Comparison of ENCODE assay signal across 10 mouse cellular contexts in genomic region chr1:132881836-132882235, GRCm38 (mm10). TPM values are rescaled to one million over a fixed set of nuclear protein-coding genes. Genes with fewer than 3 reads are reported as not detected.
DNase-seq lines count a peak whose midpoint lies in the region; ATAC-seq lines count a peak whose summit lies in the region.
"Had no signal": no experiment of that assay in that cellular context is flagged by ENCODE, and none has a peak within 500 bp of the region (broad histone marks: within the 10 kb centered on the region; RNA-seq: fewer than 3 reads in every experiment).

No protein-coding gene starts in this region.

- H3K4me2 ChIP-seq in heart, embryonic 15.5 days: peak overlapping the region; percentile 94
- peak overlapping the region; percentile 90 for H3K4me2 ChIP-seq in forebrain, embryonic 14.5 days (ENCODE audit: low read length)
- H3K4me2 ChIP-seq in midbrain, embryonic 11.5 days: peak overlapping the region; percentile 91

- no peak overlapping the region for H3K27ac ChIP-seq in heart, embryonic 15.5 days
- 0 out of 2 replicates have a peak overlapping the region, but pooled peaks have one; percentile 89 for H3K27ac ChIP-seq in forebrain, embryonic 14.5 days (ENCODE audit: low read depth, low read length)
- no peak overlapping the region for H3K27ac ChIP-seq in midbrain, embryonic 11.5 days (ENCODE audit: low read depth, low read length)
- H3K27ac ChIP-seq: macrophage had no signal

- no peak for ATAC-seq in heart, embryonic 15.5 days (replicated peaks; ENCODE audit: insufficient number of reproducible peaks, insufficient read depth, low FRiP score, low read depth)
- peak; percentile 5; the same call in 1 of the 2 replicates for ATAC-seq in forebrain, embryonic 14.5 days
- ATAC-seq in midbrain, embryonic 11.5 days (ENCODE audit: low FRiP score): no peak

- H3K9me3 ChIP-seq in heart, embryonic 15.5 days (replicated peaks): no peaks in the 10 kb centered on the region
- no peaks in the 10 kb centered on the region for H3K9me3 ChIP-seq in forebrain, embryonic 14.5 days (replicated peaks; ENCODE audit: control insufficient read depth, low read length)
- H3K9me3 ChIP-seq in midbrain, embryonic 11.5 days (ENCODE audit: control insufficient read depth, low read length): no peaks in the 10 kb centered on the region

- intact Hi-C loops in heart, postnatal 25 days (cut with DNase I): no loop called here

- no peak overlapping the region for H3K9ac ChIP-seq in heart, embryonic 15.5 days
- peak overlapping the region; percentile 88 for H3K9ac ChIP-seq in forebrain, embryonic 14.5 days (ENCODE audit: low read length)
- H3K9ac ChIP-seq in midbrain, embryonic 11.5 days (ENCODE audit: low read length): peak overlapping the region; percentile 88; the same call in 1 of the 2 replicates

- H3K4me1 ChIP-seq in heart, embryonic 15.5 days (replicated peaks): peaks cover 50% of the 10 kb centered on the region
- H3K4me1 ChIP-seq in forebrain, embryonic 14.5 days (ENCODE audit: control insufficient read depth, insufficient read depth, low read length): peaks cover 9% of the 10 kb centered on the region; the same call in 1 of the 2 replicates
- H3K4me1 ChIP-seq in midbrain, embryonic 11.5 days (ENCODE audit: control insufficient read depth, insufficient read depth, low read length): peaks cover 18% of the 10 kb centered on the region

- peak overlapping the region; percentile 68 for H3K4me3 ChIP-seq in heart, embryonic 15.5 days
- peak overlapping the region; percentile 81 for H3K4me3 ChIP-seq in forebrain, embryonic 14.5 days (ENCODE audit: low read depth, low read length)
- H3K4me3 ChIP-seq in midbrain, embryonic 11.5 days (ENCODE audit: low read depth, low read length): peak overlapping the region; percentile 71; the same call in 1 of the 2 replicates

- WGBS in heart, embryonic 15.5 days: 55% methylated on average over 9 of the region's 9 CpGs
- 36% methylated on average over 9 of the region's 9 CpGs for WGBS in forebrain, embryonic 14.5 days
- 39% methylated on average over 9 of the region's 9 CpGs for WGBS in midbrain, embryonic 11.5 days

- peaks cover 48% of the 10 kb centered on the region for H3K27me3 ChIP-seq in heart, embryonic 15.5 days
- H3K27me3 ChIP-seq in forebrain, embryonic 14.5 days (replicated peaks; ENCODE audit: control insufficient read depth, insufficient read depth, low read length): 0 out of 2 replicates have a peak, but pooled peaks cover 5% of the 10 kb centered on the region
- H3K27me3 ChIP-seq in midbrain, embryonic 11.5 days (ENCODE audit: control insufficient read depth, insufficient read depth, low read length): peaks cover 6% of the 10 kb centered on the region

- no peaks in the 10 kb centered on the region for H3K36me3 ChIP-seq in heart, embryonic 15.5 days
- no peaks in the 10 kb centered on the region for H3K36me3 ChIP-seq in forebrain, embryonic 14.5 days (ENCODE audit: control insufficient read depth, insufficient read depth, low read length)
- no peaks in the 10 kb centered on the region for H3K36me3 ChIP-seq in midbrain, embryonic 11.5 days (ENCODE audit: control insufficient read depth, insufficient read depth, low read length)

- DNase-seq in heart, postnatal 25 days (ENCODE audit: low spot score): no peak
- peak; percentile 69 for DNase-seq in cerebellum, adult 9-11 months
- DNase-seq in forebrain, embryonic 14.5 days (ENCODE audit: low spot score): no peak
- DNase-seq in midbrain, embryonic 11.5 days (ENCODE audit: low spot score, missing footprints): peak; percentile 80
- DNase-seq in spleen, adult 18-20 months: no peak
- DNase-seq in thymus, postnatal 25 days: no peak
- no peak for DNase-seq in kidney, adult 11 months

RNA-seq across cellular contexts. Expression of gene Lrrn2, which starts 1.8 kb away (rescaled TPM):
- polyA plus RNA-seq in heart, embryonic 15.5 days (2015; fragmentation: Nextera tagmentation; extraction: Ambion mirVana): 9.6 and 11.7 TPM in 2 replicates
- 1 to 10 TPM; 3.2 to 3.3 TPM for total RNA-seq in heart, postnatal 25 days (2021)
- polyA plus RNA-seq in forebrain, embryonic 14.5 days (2014; fragmentation: Nextera tagmentation; extraction: Ambion mirVana): 25.2 and 35.3 TPM in 2 replicates
- 8.0 and 9.4 TPM in 2 replicates for polyA plus RNA-seq in midbrain, embryonic 11.5 days (2014; fragmentation: Nextera tagmentation; extraction: Ambion mirVana)
- total RNA-seq: CH12.LX had no signal
- polyA plus RNA-seq: macrophage had no signal

Comparison
In these comparisons a context has a peak if more than half of its experiments do, and no peak if none do; other contexts are left out.
1. DNase-seq: peak in cerebellum, adult 9-11 months (single experiment) and midbrain, embryonic 11.5 days (single experiment); none in heart, postnatal 25 days (single experiment), forebrain, embryonic 14.5 days (single experiment), spleen, adult 18-20 months (0 of 2), thymus, postnatal 25 days (single experiment) and kidney, adult 11 months (single experiment).
2. Peak in every context shown above with its lines, with median percentiles within 50 percentile points of each other: H3K4me2 ChIP-seq and H3K4me3 ChIP-seq.